Mouse (Mus musculus) lung, postnatal 0 days (tissue): ENCODE results near the gene Bnip1. TPM values are rescaled to one million over a fixed set of nuclear protein-coding genes. Genes with fewer than 3 reads are reported as not detected.

ENCODE experiments used
- ATAC-seq: fragments of 200-750 bp; cut with Nextera tagmentation; 2 replicates; pipeline ENCODE4 v1.8.0; 2017; ENCODE audit warnings: moderate library complexity
- DNase-seq: peaks from one replicate; pipeline ENCODE4 v3.0.0-alpha.2; 2016; ENCODE audit warnings: low spot score
- H3K27ac ChIP-seq: fragments of 300-500 bp; sonication (generic); 2 replicates; pipeline ENCODE4 v1.5.1; 2014; ENCODE audit warnings: antibody characterized with exemption, mild to moderate bottlenecking, low read length, mixed read lengths
- H3K27me3 ChIP-seq: fragments of 300-500 bp; sonication (generic); replicated peaks from 2 replicates; pipeline ENCODE4 v1.6.1; 2014; ENCODE audit warnings: low read length, mixed read lengths; ENCODE audit not compliant: insufficient read depth
- H3K36me3 ChIP-seq: fragments of 300-500 bp; sonication (generic); 2 replicates; pipeline ENCODE4 v1.6.1; 2014; ENCODE audit warnings: low read length, mixed read lengths; ENCODE audit not compliant: insufficient read depth
- H3K4me1 ChIP-seq: fragments of 300-500 bp; sonication (generic); 2 replicates; pipeline ENCODE4 v1.6.1; 2014; ENCODE audit warnings: antibody characterized with exemption, low read depth, low read length, mixed read lengths; ENCODE audit not compliant: insufficient read depth
- H3K4me2 ChIP-seq: fragments of 300-500 bp; sonication (generic); replicated peaks from 2 replicates; pipeline ENCODE4 v1.6.1; 2014; ENCODE audit warnings: low read depth, mild to moderate bottlenecking, low read length, moderate library complexity, mixed read lengths
- H3K4me3 ChIP-seq: fragments of 300-500 bp; sonication (generic); 2 replicates; pipeline ENCODE4 v1.5.1; 2014; ENCODE audit warnings: low read depth, low read length
- H3K9ac ChIP-seq: fragments of 300-500 bp; sonication (generic); replicated peaks from 2 replicates; pipeline ENCODE4 v1.6.1; 2014; ENCODE audit warnings: low read depth, mild to moderate bottlenecking
- H3K9me3 ChIP-seq: fragments of 300-500 bp; sonication (generic); 2 replicates; pipeline ENCODE4 v1.6.1; 2016; ENCODE audit warnings: low read length, mixed read lengths
- CTCF ChIP-seq: IDR thresholded peaks from 2 replicates; pipeline ENCODE4 v1.5.1; 2016; ENCODE audit warnings: antibody characterized with exemption, mild to moderate bottlenecking
- EP300 ChIP-seq: IDR thresholded peaks from 2 replicates; pipeline ENCODE4 v1.6.1; 2016; ENCODE audit warnings: antibody characterized with exemption, mild to moderate bottlenecking, control low read depth
- WGBS: fragments of 180-500 bp; shearing (Covaris S2); extraction: QIAGEN DNeasy Blood & Tissue Kit; methylation state at CpG from one replicate; pipeline ENCODE4 v1.1.7; 2014; 5-methylcytosine and 5-hydroxymethylcytosine counted together
- polyA plus RNA-seq: library from polyadenylated mRNA; unstranded; fragments of >200 nt; fragmentation: Nextera tagmentation; extraction: Ambion mirVana; gene quantifications from 2 replicates; pipeline ENCODE4 v1.2.1, GENCODE M21; 2015

The Bnip1 gene
- polyA plus RNA-seq, 1 experiment from 2014 or later = 23.7 TPM

GRCm38 (mm10) chr17:26838191-26838910 lies 57.5 kb downstream of the Bnip1 start:
- DNase-seq (no peak), ATAC-seq (no peak)
- 4% methylated on average over 36 of the region's 37 CpGs for WGBS
- Histone ChIP-seq H3K9ac (no peak overlapping the region), H3K9me3 (no peaks in the 10 kb centered on the region), H3K27ac (no peak overlapping the region), H3K4me3 (0 out of 2 replicates have a peak overlapping the region, but pooled peaks have one; percentile 14), H3K36me3 (no peaks in the 10 kb centered on the region), H3K4me1 (no peaks in the 10 kb centered on the region; the same call in 1 of the 2 replicates), H3K27me3 (peaks cover 88% of the 10 kb centered on the region), H3K4me2 (no peak overlapping the region)
- TF ChIP-seq EP300 (no peak), CTCF (no peak)

GRCm38 (mm10) chr17:26838911-26839717 lies 58.2 kb downstream of the Bnip1 start:
- no peaks in the 10 kb centered on the region for H3K9me3 ChIP-seq
- peak overlapping the region; percentile 14; the same call in 1 of the 2 replicates for H3K4me3 ChIP-seq
- ATAC-seq (no peak), DNase-seq (no peak)
- no peaks in the 10 kb centered on the region for H3K36me3 ChIP-seq
- no peak overlapping the region for H3K27ac ChIP-seq
- whole genome bisulfite sequencing = 1% methylated on average over 58 of the region's 87 CpGs
- H3K4me2 ChIP-seq = 0 out of 2 replicates have a peak overlapping the region, but pooled peaks have one; percentile 25
- TF ChIP-seq EP300 = no peak
- TF ChIP-seq CTCF = no peak
- peaks cover 86% of the 10 kb centered on the region for H3K27me3 ChIP-seq
- no peak overlapping the region for H3K9ac ChIP-seq
- no peaks in the 10 kb centered on the region; the same call in 1 of the 2 replicates for H3K4me1 ChIP-seq

- Histone ChIP-seq H3K27ac (no peak overlapping the region), H3K4me2 (no peak overlapping the region), H3K9me3 (no peaks in the 10 kb centered on the region), H3K36me3 (no peaks in the 10 kb centered on the region), H3K4me1 (no peaks in the 10 kb centered on the region; the same call in 1 of the 2 replicates), H3K9ac (no peak overlapping the region), H3K27me3 (peaks cover 91% of the 10 kb centered on the region), H3K4me3 (0 out of 2 replicates have a peak overlapping the region, but pooled peaks have one; percentile 14)
- ATAC-seq (no peak), DNase-seq (no peak)
- WGBS = 7% methylated on average over 26 of the region's 26 CpGs
- TF ChIP-seq CTCF (no peak), EP300 (no peak)
Observed at GRCm38 (mm10) chr17:26839718-26840438, 59.0 kb downstream of the Bnip1 start.

DNA sequence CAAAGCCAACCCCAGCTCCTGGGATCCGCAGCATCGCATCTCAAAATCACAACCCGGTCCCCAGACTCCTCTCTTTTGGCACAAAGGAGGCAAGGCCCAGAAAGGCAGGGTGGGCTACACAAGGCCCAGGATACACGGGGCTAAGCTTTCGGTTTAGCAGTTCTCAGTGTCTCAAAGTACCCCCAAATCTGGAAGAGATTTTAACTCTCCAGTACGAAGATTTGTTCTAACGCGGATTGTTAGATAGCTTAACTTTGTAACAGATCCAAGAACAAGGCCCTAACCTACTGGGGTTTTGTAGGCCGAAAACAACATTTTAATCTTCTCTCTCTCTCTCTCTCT lies 59.5 kb downstream of the Bnip1 start:
- Histone ChIP-seq H3K9ac (no peak overlapping the region), H3K4me3 (no peak overlapping the region), H3K27ac (no peak overlapping the region), H3K27me3 (peaks cover 91% of the 10 kb centered on the region), H3K4me2 (no peak overlapping the region), H3K9me3 (no peaks in the 10 kb centered on the region), H3K4me1 (no peaks in the 10 kb centered on the region; the same call in 1 of the 2 replicates), H3K36me3 (no peaks in the 10 kb centered on the region)
- WGBS = 25% methylated on average over 9 of the region's 9 CpGs
- DNase-seq (no peak), ATAC-seq (no peak)
- TF ChIP-seq EP300 (no peak), CTCF (no peak)

GRCm38 (mm10) chr17:26840922-26841731 lies 60.3 kb downstream of the Bnip1 start:
- Histone ChIP-seq H3K4me3 (no peak overlapping the region), H3K4me1 (no peaks in the 10 kb centered on the region; the same call in 1 of the 2 replicates), H3K9me3 (no peaks in the 10 kb centered on the region), H3K27me3 (peaks cover 91% of the 10 kb centered on the region), H3K27ac (no peak overlapping the region), H3K36me3 (no peaks in the 10 kb centered on the region), H3K9ac (no peak overlapping the region), H3K4me2 (no peak overlapping the region)
- no peak for TF ChIP-seq CTCF
- no peak for TF ChIP-seq EP300
- no peak for ATAC-seq
- DNase-seq = no peak
- WGBS = 5% methylated on average over 47 of the region's 48 CpGs
